Mouse (Mus musculus): ENCODE results near the gene Krt82. TPM values are rescaled to one million over a fixed set of nuclear protein-coding genes. Genes with fewer than 3 reads are reported as not detected.

The Krt82 gene
- polyA plus RNA-seq (2015; fragmentation: Nextera tagmentation; extraction: Ambion mirVana): not detected in 2 replicates

DNA sequence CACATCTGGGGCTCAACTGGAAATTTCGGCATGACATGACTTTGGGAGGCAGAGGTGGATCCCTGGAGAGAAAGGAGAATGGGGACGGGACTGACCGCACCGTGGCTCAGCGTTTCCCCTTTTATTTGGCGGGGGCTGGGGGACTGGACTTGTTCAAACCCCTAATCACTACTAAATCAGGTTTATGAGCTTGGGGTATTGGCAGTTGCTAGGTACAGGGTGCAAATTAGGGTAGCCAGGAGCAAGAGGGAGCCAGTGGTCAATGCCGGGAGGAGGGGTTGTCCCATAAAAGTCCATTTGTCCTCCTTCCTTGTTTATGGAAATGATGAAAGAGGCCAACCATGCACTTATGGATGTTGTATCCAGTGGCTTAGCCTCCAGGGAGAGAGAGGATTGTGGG is at the start of gene Krt82:
Gene Krt82, minus strand, starts transcription at position 101 of the 400 bp plus-strand sequence.

DNA sequence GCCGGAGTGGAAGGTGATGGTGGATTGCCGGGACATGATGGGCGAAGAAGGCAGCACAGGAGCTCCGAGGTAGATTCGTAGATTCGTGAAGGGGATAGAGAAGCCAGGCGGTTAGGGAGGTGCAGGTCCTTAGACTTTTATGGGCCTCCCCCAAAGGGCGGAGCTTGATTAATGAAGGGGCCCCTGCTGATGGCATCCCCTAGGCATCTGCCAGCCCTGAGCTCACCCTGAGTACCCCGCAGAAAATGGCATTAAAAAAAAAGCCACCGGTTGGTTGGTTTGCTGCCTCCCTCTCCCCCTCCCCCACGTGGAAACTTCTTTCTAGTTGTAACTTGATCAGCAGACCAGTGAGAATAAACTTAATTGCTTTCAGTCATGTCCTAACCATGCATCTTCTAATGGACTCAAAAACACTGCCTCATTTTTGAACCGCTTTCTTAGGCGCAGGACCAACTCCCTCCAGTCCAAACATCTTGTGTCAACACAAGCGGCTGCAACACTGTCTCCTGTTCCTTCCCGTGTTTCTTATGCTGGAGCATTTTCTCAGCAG is 23.4 kb upstream of the Krt82 start, which contains the start of gene Krt75:
Gene Krt75, minus strand, starts transcription at position 109 of the 550 bp plus-strand sequence.

DNA sequence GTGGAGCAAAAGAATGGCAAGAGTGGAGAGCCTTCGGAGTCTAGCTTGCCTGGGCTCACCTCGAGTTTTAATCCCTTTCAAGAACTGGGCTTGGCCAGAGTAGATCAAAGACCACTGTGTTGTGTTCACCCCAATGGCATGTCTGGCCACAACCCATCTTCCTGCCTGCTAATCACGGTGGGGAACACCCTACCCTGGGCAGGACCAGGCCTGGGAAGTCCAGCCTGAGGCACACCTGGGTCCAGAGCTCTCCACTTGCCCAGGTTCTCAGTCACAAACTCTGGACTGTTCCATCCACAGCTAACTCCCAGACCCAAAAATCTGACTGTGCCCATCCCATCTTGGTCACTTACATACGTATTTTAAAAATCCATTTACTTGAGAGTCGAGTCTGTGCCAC is 12.4 kb upstream of the Krt82 start, which contains the start of gene Krt90:
Gene Krt90, minus strand, starts transcription at position 101 of the 400 bp plus-strand sequence.

DNA sequence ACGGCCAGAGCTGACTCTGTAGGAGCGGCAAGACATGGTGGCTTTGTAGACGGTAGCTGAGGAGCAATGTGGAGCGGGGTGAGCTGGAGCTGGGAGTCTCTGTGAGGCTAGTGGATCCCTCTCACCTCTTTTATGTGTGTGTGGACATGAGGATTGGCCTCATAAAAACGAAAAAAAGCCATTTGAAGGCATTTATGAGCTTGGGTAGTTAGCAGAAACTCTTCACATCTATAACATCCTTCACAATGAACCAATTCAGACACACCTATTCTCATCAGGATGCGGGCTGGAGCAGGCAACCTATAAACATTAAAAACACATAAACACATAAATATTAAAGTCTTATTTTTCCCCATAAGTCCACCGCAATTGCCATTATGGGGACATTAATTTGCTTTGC is 17.7 kb downstream of the Krt82 start, which contains the start of gene Krt84:
Gene Krt84, minus strand, starts transcription at position 101 of the 400 bp plus-strand sequence.

DNA sequence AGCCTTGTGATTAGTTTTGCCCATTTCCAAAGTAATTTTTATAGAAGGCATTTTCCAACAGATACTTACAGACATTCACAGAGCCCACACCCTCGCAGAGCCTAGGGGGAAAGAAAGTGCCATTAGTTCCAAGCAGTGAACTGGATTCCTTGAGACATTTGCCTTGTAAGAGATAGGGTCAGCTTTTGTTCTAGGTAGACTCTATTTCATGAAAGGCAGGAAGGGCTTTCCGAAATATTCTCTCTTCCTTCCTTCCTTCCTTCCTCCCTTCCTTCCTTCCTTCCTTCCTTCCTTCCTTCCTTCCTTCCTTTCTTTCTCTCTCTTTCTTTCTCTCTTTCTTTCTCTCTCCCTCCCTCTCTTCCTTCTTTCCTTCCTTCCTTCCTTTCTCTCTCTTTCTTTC is 33.3 kb downstream of the Krt82 start, which contains the start of gene Gm49425:
Gene Gm49425, minus strand, starts transcription at position 101 of the 400 bp plus-strand sequence.

DNA sequence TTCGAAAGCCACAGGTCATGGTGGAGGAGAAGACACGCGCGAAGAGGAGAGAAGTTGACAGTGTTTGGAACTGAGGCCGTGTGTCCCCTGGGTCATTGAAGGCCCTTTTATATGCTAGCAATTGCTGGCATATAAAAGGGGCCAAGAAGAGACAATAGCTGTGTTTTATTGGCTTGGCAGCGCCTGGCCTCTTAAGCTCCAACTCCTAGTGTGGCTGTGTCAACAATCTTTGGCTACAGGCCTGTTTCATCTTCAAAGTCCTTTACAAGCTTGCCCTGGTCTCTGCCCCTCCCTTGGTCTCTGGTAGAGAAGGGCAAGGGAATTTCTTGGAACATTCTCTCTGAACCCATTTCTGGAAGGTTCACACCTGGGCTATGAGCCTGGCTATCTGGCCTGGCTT is 59.0 kb downstream of the Krt82 start, which contains the start of gene Krt83:
Gene Krt83, minus strand, starts transcription at position 82 of the 400 bp plus-strand sequence.

Small RNA genes lying within 50 kb of the gene (microRNA-seq; reads per million reads assigned to microRNA genes)
- gene Gm44393 (not detected), gene Gm44460 (not detected)

Other genes starting within 250 kb of the Krt82 start
- gene Krt80, start 180.5 kb downstream of the Krt82 start, polyA plus RNA-seq (2015; fragmentation: Nextera tagmentation; extraction: Ambion mirVana): 4.7 and 4.8 TPM in 2 replicates
- 659 and 724 TPM in 2 replicates for gene Krt7, start 139.6 kb downstream of the Krt82 start, polyA plus RNA-seq (2015; fragmentation: Nextera tagmentation; extraction: Ambion mirVana)
- 0.05 and 0.11 TPM in 2 replicates for gene Krt87, start 111.9 kb downstream of the Krt82 start, polyA plus RNA-seq (2015; fragmentation: Nextera tagmentation; extraction: Ambion mirVana)
- not detected in 2 replicates for gene Krt88, start 102.9 kb downstream of the Krt82 start, polyA plus RNA-seq (2015; fragmentation: Nextera tagmentation; extraction: Ambion mirVana)
- gene Krt81, start 86.9 kb downstream of the Krt82 start, polyA plus RNA-seq (2015; fragmentation: Nextera tagmentation; extraction: Ambion mirVana): not detected in 2 replicates
- gene Krt86, start 77.2 kb downstream of the Krt82 start, polyA plus RNA-seq (2015; fragmentation: Nextera tagmentation; extraction: Ambion mirVana): not detected in 2 replicates
- 0.51 TPM in 1 of 2 replicates, not detected in the other for gene Krt83, start 59.2 kb downstream of the Krt82 start, polyA plus RNA-seq (2015; fragmentation: Nextera tagmentation; extraction: Ambion mirVana)
- not detected in 2 replicates for gene Gm49425, start 33.4 kb downstream of the Krt82 start, polyA plus RNA-seq (2015; fragmentation: Nextera tagmentation; extraction: Ambion mirVana)
- 0.06 TPM in 1 of 2 replicates, not detected in the other for gene Krt84, start 17.8 kb downstream of the Krt82 start, polyA plus RNA-seq (2015; fragmentation: Nextera tagmentation; extraction: Ambion mirVana)
- gene Krt90, start 12.3 kb upstream of the Krt82 start, polyA plus RNA-seq (2015; fragmentation: Nextera tagmentation; extraction: Ambion mirVana): 0.43 and 1.2 TPM in 2 replicates
- gene Krt75, start 23.2 kb upstream of the Krt82 start, polyA plus RNA-seq (2015; fragmentation: Nextera tagmentation; extraction: Ambion mirVana): 0.04 and 0.13 TPM in 2 replicates
- not detected in 2 replicates for gene Gm5414, start 77.5 kb upstream of the Krt82 start, polyA plus RNA-seq (2015; fragmentation: Nextera tagmentation; extraction: Ambion mirVana)
- gene Gm5478, start 96.7 kb upstream of the Krt82 start, polyA plus RNA-seq (2015; fragmentation: Nextera tagmentation; extraction: Ambion mirVana): not detected in 2 replicates
- gene Krt6b, start 129.6 kb upstream of the Krt82 start, polyA plus RNA-seq (2015; fragmentation: Nextera tagmentation; extraction: Ambion mirVana): 0.21 TPM in 1 of 2 replicates, not detected in the other
- gene Krt6a, start 143.6 kb upstream of the Krt82 start, polyA plus RNA-seq (2015; fragmentation: Nextera tagmentation; extraction: Ambion mirVana): 2.0 and 4.7 TPM in 2 replicates
- gene Krt5, start 162.2 kb upstream of the Krt82 start, polyA plus RNA-seq (2015; fragmentation: Nextera tagmentation; extraction: Ambion mirVana): 247 and 260 TPM in 2 replicates
- not detected in 2 replicates for gene Krt71, start 192.4 kb upstream of the Krt82 start, polyA plus RNA-seq (2015; fragmentation: Nextera tagmentation; extraction: Ambion mirVana)
- gene Krt72, start 235.8 kb upstream of the Krt82 start, polyA plus RNA-seq (2015; fragmentation: Nextera tagmentation; extraction: Ambion mirVana): not detected in 2 replicates